Mouse (Mus musculus): Measurements from ENCODE around the gene Dazap1. TPM values are rescaled to one million over a fixed set of nuclear protein-coding genes. Genes with fewer than 3 reads are reported as not detected.

The Dazap1 gene
- polyA plus RNA-seq, 1 experiment from 2014 or later, result 45.8 TPM

Small RNA genes within 50 kb of the gene (microRNA-seq; reads per million reads assigned to microRNA genes)
- 1.1 reads per million for gene Mir6911

Other genes starting within 250 kb of the Dazap1 start
- gene Arhgap45, start 244.8 kb upstream of the Dazap1 start, polyA plus RNA-seq (2014; fragmentation: Nextera tagmentation; extraction: Ambion mirVana), result 4.8 and 7.7 TPM in 2 replicates
- gene Polr2e, start 221.7 kb upstream of the Dazap1 start, polyA plus RNA-seq (2014; fragmentation: Nextera tagmentation; extraction: Ambion mirVana), result 276 and 310 TPM in 2 replicates
- gene Gpx4, start 214.3 kb upstream of the Dazap1 start, polyA plus RNA-seq (2014; fragmentation: Nextera tagmentation; extraction: Ambion mirVana), result 552 and 641 TPM in 2 replicates
- 10.6 and 14.8 TPM in 2 replicates for gene Sbno2, start 155.9 kb upstream of the Dazap1 start, polyA plus RNA-seq (2014; fragmentation: Nextera tagmentation; extraction: Ambion mirVana)
- 26.6 and 42.0 TPM in 2 replicates for gene Stk11, start 145.7 kb upstream of the Dazap1 start, polyA plus RNA-seq (2014; fragmentation: Nextera tagmentation; extraction: Ambion mirVana)
- gene Atp5d, start 122.9 kb upstream of the Dazap1 start, polyA plus RNA-seq (2014; fragmentation: Nextera tagmentation; extraction: Ambion mirVana), result 519 and 582 TPM in 2 replicates
- 8.1 and 8.4 TPM in 2 replicates for gene Cbarp, start 120.7 kb upstream of the Dazap1 start, polyA plus RNA-seq (2014; fragmentation: Nextera tagmentation; extraction: Ambion mirVana)
- 42.3 and 46.2 TPM in 2 replicates for gene Midn, start 113.2 kb upstream of the Dazap1 start, polyA plus RNA-seq (2014; fragmentation: Nextera tagmentation; extraction: Ambion mirVana)
- 80.0 and 104 TPM in 2 replicates for gene Cirbp, start 95.5 kb upstream of the Dazap1 start, polyA plus RNA-seq (2014; fragmentation: Nextera tagmentation; extraction: Ambion mirVana)
- gene 1600002K03Rik, start 88.5 kb upstream of the Dazap1 start, polyA plus RNA-seq (2014; fragmentation: Nextera tagmentation; extraction: Ambion mirVana), result 10.3 and 12.1 TPM in 2 replicates
- 15.4 and 17.3 TPM in 2 replicates for gene Efna2, start 82.0 kb upstream of the Dazap1 start, polyA plus RNA-seq (2014; fragmentation: Nextera tagmentation; extraction: Ambion mirVana)
- 64.4 and 65.1 TPM in 2 replicates for gene Mum1, start 35.1 kb upstream of the Dazap1 start, polyA plus RNA-seq (2014; fragmentation: Nextera tagmentation; extraction: Ambion mirVana)
- 382 and 390 TPM in 2 replicates for gene Ndufs7, start 12.4 kb upstream of the Dazap1 start, polyA plus RNA-seq (2014; fragmentation: Nextera tagmentation; extraction: Ambion mirVana)
- 30.2 and 33.6 TPM in 2 replicates for gene Gamt, start 474 bp upstream of the Dazap1 start, polyA plus RNA-seq (2014; fragmentation: Nextera tagmentation; extraction: Ambion mirVana)
- 1,166 and 1,350 TPM in 2 replicates for gene Rps15, start 31.0 kb downstream of the Dazap1 start, polyA plus RNA-seq (2014; fragmentation: Nextera tagmentation; extraction: Ambion mirVana)
- gene Apc2, start 34.5 kb downstream of the Dazap1 start, polyA plus RNA-seq (2014; fragmentation: Nextera tagmentation; extraction: Ambion mirVana), result 1.0 and 1.4 TPM in 2 replicates
- 36.1 and 40.5 TPM in 2 replicates for gene 2310011J03Rik, start 59.1 kb downstream of the Dazap1 start, polyA plus RNA-seq (2014; fragmentation: Nextera tagmentation; extraction: Ambion mirVana)
- gene Pcsk4, start 68.0 kb downstream of the Dazap1 start, polyA plus RNA-seq (2014; fragmentation: Nextera tagmentation; extraction: Ambion mirVana), result 6.2 and 8.1 TPM in 2 replicates
- gene Reep6, start 68.5 kb downstream of the Dazap1 start, polyA plus RNA-seq (2014; fragmentation: Nextera tagmentation; extraction: Ambion mirVana), result 5.6 and 7.1 TPM in 2 replicates
- 1.2 and 2.7 TPM in 2 replicates for gene Adamtsl5, start 86.9 kb downstream of the Dazap1 start, polyA plus RNA-seq (2014; fragmentation: Nextera tagmentation; extraction: Ambion mirVana)
- gene Plk5, start 95.0 kb downstream of the Dazap1 start, polyA plus RNA-seq (2014; fragmentation: Nextera tagmentation; extraction: Ambion mirVana), result 0.62 and 0.66 TPM in 2 replicates
- gene Mex3d, start 126.2 kb downstream of the Dazap1 start, polyA plus RNA-seq (2014; fragmentation: Nextera tagmentation; extraction: Ambion mirVana), result 8.7 and 14.6 TPM in 2 replicates
- 248 and 270 TPM in 2 replicates for gene Mbd3, start 138.1 kb downstream of the Dazap1 start, polyA plus RNA-seq (2014; fragmentation: Nextera tagmentation; extraction: Ambion mirVana)
- gene Uqcr11, start 145.3 kb downstream of the Dazap1 start, polyA plus RNA-seq (2014; fragmentation: Nextera tagmentation; extraction: Ambion mirVana), result 806 and 1,046 TPM in 2 replicates
- 134 and 162 TPM in 2 replicates for gene Tcf3, start 172.2 kb downstream of the Dazap1 start, polyA plus RNA-seq (2014; fragmentation: Nextera tagmentation; extraction: Ambion mirVana)
- not detected in 2 replicates for gene Onecut3, start 233.3 kb downstream of the Dazap1 start, polyA plus RNA-seq (2014; fragmentation: Nextera tagmentation; extraction: Ambion mirVana)